Mouse (Mus musculus) large intestine, adult 2 months (tissue): ENCODE results near the gene Btbd35f11. TPM values are rescaled to one million over a fixed set of nuclear protein-coding genes. Genes with fewer than 3 reads are reported as not detected.
"Not testable (repeated sequence)": the region's sequence is repeated elsewhere in the genome, so short reads cannot be mapped to it uniquely, and the experiment has no call there.

Experiments used
- DNase-seq: peaks from one replicate; pipeline ENCODE4 v3.0.0-alpha.2; 2012; ENCODE audit warnings: low read depth, low spot score
- WGBS: fragments of 180-500 bp; shearing (Covaris S2); methylation state at CpG from one replicate; pipeline ENCODE4 v1.1.7; 2018; 5-methylcytosine and 5-hydroxymethylcytosine counted together
- polyA plus RNA-seq: library from polyadenylated mRNA; depleted of rRNA; stranded (reverse); fragments of >200 nt; gene quantifications from 2 replicates; pipeline ENCODE4 v1.2.3, GENCODE M21; 2012; rRNA removed

Gene Btbd35f11
- polyA plus RNA-seq, result not detected in 2 replicates

DNA sequence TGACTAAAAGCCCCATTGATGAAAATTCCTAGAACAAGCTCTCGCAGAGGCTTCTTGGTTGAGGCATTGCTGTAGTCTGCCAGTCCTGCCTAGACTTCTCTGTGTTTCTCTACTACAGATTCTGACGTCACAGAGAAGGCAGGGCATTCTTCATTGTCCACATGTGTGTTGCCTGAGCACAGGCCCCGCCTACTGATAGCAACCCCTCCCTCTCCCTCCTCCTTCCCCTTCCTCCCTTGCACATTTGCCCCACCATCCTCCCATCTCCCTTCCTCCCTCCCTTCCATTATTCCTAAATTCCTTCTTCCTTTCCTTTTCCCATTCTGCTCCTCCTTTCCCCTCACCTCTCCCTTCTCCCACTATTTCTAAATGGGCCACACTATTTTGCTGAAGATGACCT is at the start of gene Btbd35f11:
Gene Btbd35f11, minus strand, starts transcription at position 101 of the 400 bp plus-strand sequence.
- DNase-seq, result not testable (repeated sequence)
- whole genome bisulfite sequencing, result 62% methylated on average over 2 of the region's 3 CpGs

DNA sequence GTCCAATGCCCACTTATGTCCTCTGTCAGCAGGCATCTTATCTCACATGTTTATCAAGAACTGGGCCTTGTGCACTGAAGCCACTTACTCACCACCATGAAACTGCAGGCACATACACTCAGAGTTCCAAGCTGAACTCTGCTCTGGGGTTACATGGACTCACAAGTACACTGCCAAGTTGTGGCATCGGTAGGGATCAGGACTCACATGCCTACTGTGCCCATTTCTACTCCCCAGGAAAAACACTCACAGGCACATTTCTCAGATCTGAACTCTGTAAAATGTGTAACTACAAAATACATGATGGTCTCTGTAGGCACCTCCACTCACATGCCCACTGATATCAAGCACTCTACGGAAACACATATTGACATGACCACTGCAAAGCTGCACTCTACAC is 33.5 kb downstream of the Btbd35f11 start:
- WGBS, result 92% methylated on average over 1 of the region's 2 CpGs
- DNase-seq, result not testable (repeated sequence)

Other genes starting within 250 kb of the Btbd35f11 start
- not detected in 2 replicates for gene Btbd35f24, start 247.9 kb downstream of the Btbd35f11 start, polyA plus RNA-seq